Mouse (Mus musculus) neural tube, embryonic 12.5 days (tissue): ENCODE data around the gene Nav3. TPM values are rescaled to one million over a fixed set of nuclear protein-coding genes. Genes with fewer than 3 reads are reported as not detected.
"Not testable (repeated sequence)": the region's sequence is repeated elsewhere in the genome, so short reads cannot be mapped to it uniquely, and the experiment has no call there.

Source experiments
- ATAC-seq: fragments of 200-750 bp; cut with Nextera tagmentation; 2 replicates; pipeline ENCODE4 v1.8.0; 2017; ENCODE audit warnings: low read depth, mild to moderate bottlenecking, moderate TSS enrichment, moderate library complexity; ENCODE audit not compliant: low FRiP score
- H3K27ac ChIP-seq: fragments of 300-500 bp; sonication (generic); 2 replicates; pipeline ENCODE4 v1.5.1; 2016
- H3K27me3 ChIP-seq: fragments of 300-500 bp; sonication (generic); replicated peaks from 2 replicates; pipeline ENCODE4 v1.6.1; 2016; ENCODE audit warnings: mild to moderate bottlenecking
- H3K36me3 ChIP-seq: fragments of 300-500 bp; sonication (generic); 2 replicates; pipeline ENCODE4 v1.6.1; 2016; ENCODE audit warnings: mild to moderate bottlenecking
- H3K4me1 ChIP-seq: fragments of 300-500 bp; sonication (generic); 2 replicates; pipeline ENCODE4 v1.6.1; 2016
- H3K4me2 ChIP-seq: fragments of 300-500 bp; sonication (generic); replicated peaks from 2 replicates; pipeline ENCODE4 v1.6.1; 2016; ENCODE audit warnings: mild to moderate bottlenecking
- H3K4me3 ChIP-seq: fragments of 300-500 bp; sonication (generic); 2 replicates; pipeline ENCODE4 v1.5.1; 2016
- H3K9ac ChIP-seq: fragments of 300-500 bp; sonication (generic); 2 replicates; pipeline ENCODE4 v1.6.1; 2016; ENCODE audit warnings: mild to moderate bottlenecking
- H3K9me3 ChIP-seq: fragments of 300-500 bp; sonication (generic); 2 replicates; pipeline ENCODE4 v1.6.1; 2016; ENCODE audit warnings: mild to moderate bottlenecking
- WGBS: fragments of 180-500 bp; shearing (Covaris S2); methylation state at CpG from one replicate; pipeline ENCODE4 v1.1.7; 2016; 5-methylcytosine and 5-hydroxymethylcytosine counted together
- polyA plus RNA-seq: library from polyadenylated mRNA; unstranded; fragments of >200 nt; fragmentation: Nextera tagmentation; extraction: Ambion mirVana; gene quantifications from 2 replicates; pipeline ENCODE4 v1.2.1, GENCODE M21; 2016

The Nav3 gene
- polyA plus RNA-seq, 1 experiment from 2014 or later, result 19.5 TPM

DNA sequence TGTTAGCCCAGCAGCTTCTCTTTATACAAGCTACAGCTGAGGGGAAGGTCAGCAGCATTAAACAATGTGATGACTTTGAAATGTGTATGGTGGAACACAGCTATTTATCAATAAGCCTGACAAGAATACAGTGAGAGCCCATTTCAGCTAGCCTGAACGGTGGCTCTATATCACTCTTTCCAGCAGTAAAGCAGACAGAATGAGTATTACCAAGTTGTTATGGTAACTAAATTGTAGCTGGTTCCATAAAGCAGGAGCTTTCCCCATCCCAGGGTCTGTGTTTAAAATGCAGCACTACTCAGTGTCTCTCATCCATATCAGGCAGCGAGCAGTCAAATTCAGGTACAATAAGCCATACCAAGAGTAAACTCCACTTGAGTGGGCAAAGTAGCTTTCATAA lies 27.0 kb downstream of the Nav3 start:
- no peaks in the 10 kb centered on the region for H3K27me3 ChIP-seq
- no peaks in the 10 kb centered on the region; the same call in 1 of the 2 replicates for H3K36me3 ChIP-seq
- H3K9me3 ChIP-seq, result no peaks in the 10 kb centered on the region
- H3K4me1 ChIP-seq, result peaks cover 16% of the 10 kb centered on the region
- no peak overlapping the region for H3K9ac ChIP-seq
- no peak overlapping the region for H3K4me3 ChIP-seq
- 52% methylated on average over 2 of the region's 2 CpGs for WGBS
- no peak overlapping the region for H3K27ac ChIP-seq
- no peak overlapping the region for H3K4me2 ChIP-seq
- 0 out of 2 replicates have a peak, but pooled peaks have one; percentile 25 for ATAC-seq

DNA sequence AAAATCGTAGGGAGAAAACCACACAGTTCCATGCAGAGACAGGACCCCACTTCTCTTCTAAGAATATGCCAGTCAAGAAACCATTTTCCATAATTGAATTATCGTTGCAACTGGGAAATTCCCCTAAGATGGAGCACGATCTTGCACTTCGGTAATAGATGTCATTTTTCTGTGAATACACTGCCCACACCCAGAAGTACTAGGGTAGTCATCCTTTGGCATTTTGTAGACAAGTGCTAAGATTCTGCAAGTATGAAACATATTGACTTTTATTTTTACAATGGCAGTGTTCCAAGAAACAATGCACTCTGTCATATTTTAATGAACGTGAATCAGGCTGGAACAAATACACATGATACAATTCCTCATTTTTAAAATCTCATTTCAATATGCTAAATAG lies 34.5 kb downstream of the Nav3 start:
- no peak overlapping the region for H3K9ac ChIP-seq
- H3K27ac ChIP-seq, result no peak overlapping the region
- 85% methylated on average over 5 of the region's 5 CpGs for WGBS

DNA sequence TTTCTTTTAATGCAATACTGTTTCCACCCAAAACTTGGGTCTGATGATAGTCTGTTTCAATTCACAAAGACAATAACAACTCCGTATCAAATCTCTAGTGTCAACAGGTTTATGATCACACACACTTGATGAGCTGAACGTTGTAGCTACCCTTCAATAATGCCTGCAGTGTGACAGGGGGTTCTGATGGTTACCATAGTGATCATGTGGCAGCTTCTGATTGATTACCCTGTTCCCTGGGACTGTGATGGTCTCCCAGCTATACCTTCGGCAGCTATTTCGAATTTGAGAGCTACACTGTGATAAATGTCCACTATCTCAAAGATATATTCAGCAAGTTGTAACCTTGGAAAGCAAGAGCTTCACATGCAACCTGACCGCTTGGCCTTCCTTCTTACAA lies 39.0 kb downstream of the Nav3 start:
- Histone ChIP-seq H3K4me2 (no peak overlapping the region), H3K27ac (no peak overlapping the region), H3K4me3 (no peak overlapping the region), H3K27me3 (no peaks in the 10 kb centered on the region), H3K9ac (no peak overlapping the region), H3K9me3 (no peaks in the 10 kb centered on the region), H3K4me1 (peaks cover 13% of the 10 kb centered on the region), H3K36me3 (no peaks in the 10 kb centered on the region)
- peak; percentile 77 for ATAC-seq
- WGBS, result 40% methylated on average over 5 of the region's 5 CpGs

More for the DNA sequence above, 34.5 kb downstream of the Nav3 start:
- H3K4me1 ChIP-seq, result peaks cover 7% of the 10 kb centered on the region
- H3K4me3 ChIP-seq, result no peak overlapping the region
- H3K27me3 ChIP-seq, result no peaks in the 10 kb centered on the region
- ATAC-seq, result no peak
- no peaks in the 10 kb centered on the region; the same call in 1 of the 2 replicates for H3K36me3 ChIP-seq
- H3K4me2 ChIP-seq, result no peak overlapping the region
- no peaks in the 10 kb centered on the region for H3K9me3 ChIP-seq

DNA sequence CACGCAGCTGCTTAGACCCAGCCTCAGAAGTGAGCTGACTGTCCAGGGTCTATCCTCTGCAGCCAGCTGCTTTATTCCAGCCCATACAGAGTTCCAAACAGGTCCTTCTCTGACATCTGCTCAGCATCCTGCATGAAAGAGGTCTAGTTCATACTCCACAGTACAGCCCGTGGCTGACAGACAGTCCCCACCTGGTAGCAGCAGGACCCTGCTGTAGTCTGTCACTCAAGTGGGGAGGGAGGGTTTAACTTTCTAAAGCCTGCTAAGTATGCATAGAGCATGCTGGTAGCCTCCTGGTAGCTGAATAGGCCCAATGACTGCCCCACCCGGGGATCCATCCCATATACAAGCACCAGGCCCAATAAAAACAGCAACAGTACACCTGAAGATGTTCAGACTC lies 40.4 kb downstream of the Nav3 start:
- peaks cover 13% of the 10 kb centered on the region for H3K4me1 ChIP-seq
- H3K4me3 ChIP-seq, result no peak overlapping the region
- H3K9me3 ChIP-seq, result no peaks in the 10 kb centered on the region
- no peaks in the 10 kb centered on the region for H3K27me3 ChIP-seq
- H3K27ac ChIP-seq, result no peak overlapping the region
- 52% methylated on average over 3 of the region's 3 CpGs for WGBS
- H3K9ac ChIP-seq, result no peak overlapping the region
- H3K36me3 ChIP-seq, result no peaks in the 10 kb centered on the region
- no peak overlapping the region for H3K4me2 ChIP-seq
- no peak for ATAC-seq

DNA sequence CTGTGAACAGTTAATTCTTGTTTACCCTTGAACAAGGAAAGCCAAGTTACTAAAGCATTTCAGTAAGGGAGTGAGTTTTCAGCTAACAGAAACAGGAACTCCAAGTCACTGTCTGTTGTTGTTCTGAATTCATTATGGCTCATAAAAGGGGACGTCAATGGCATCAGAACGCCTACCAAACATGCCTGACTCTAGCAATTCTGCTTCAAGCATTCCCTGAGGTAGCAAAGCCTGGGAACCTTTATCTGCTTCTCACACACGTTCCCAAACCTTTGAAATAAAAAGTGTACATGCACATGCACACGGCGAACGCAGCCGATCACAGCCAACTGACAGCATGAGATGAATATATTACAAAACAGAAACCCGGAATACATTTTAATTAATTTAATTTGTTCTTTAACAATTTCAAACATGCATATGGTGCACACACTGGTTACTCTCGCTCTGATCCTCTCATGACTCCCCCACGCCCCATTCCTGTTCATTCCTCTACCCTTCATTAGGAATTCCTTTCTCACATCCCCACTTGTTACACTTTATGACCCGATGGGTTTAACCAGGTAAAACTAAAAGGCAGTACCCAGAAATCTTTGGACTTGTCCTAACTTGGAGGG lies 42.6 kb downstream of the Nav3 start:
- Histone ChIP-seq H3K9ac (no peak overlapping the region), H3K36me3 (no peaks in the 10 kb centered on the region), H3K9me3 (no peaks in the 10 kb centered on the region), H3K4me1 (peaks cover 13% of the 10 kb centered on the region), H3K4me2 (no peak overlapping the region), H3K27ac (no peak overlapping the region), H3K4me3 (no peak overlapping the region), H3K27me3 (no peaks in the 10 kb centered on the region)
- no peak for ATAC-seq
- 77% methylated on average over 11 of the region's 11 CpGs for WGBS

DNA sequence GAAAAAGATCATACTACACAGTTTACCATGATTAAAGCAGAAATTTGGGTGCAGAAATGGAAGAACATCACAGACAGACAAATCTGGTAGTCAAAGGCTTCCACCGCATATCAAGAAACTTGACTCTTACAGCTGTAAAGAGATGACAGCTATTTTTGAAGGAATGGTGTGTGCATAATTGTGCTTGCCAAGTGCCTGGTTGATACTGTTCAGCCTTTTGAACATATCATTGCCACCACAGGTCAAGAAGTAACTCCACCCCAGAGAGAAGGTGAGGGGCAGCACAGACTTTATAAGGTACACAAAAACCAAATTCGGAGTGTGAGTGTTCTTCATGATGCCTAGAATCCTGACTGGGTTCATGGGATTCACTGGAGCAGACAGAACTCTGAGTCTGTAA lies 53.1 kb downstream of the Nav3 start:
- Histone ChIP-seq H3K4me2 (no peak overlapping the region), H3K9ac (no peak overlapping the region), H3K27me3 (no peaks in the 10 kb centered on the region), H3K4me3 (no peak overlapping the region), H3K27ac (no peak overlapping the region), H3K9me3 (no peaks in the 10 kb centered on the region), H3K4me1 (no peaks in the 10 kb centered on the region), H3K36me3 (no peaks in the 10 kb centered on the region)
- 95% methylated on average over 2 of the region's 2 CpGs for WGBS
- no peak for ATAC-seq

DNA sequence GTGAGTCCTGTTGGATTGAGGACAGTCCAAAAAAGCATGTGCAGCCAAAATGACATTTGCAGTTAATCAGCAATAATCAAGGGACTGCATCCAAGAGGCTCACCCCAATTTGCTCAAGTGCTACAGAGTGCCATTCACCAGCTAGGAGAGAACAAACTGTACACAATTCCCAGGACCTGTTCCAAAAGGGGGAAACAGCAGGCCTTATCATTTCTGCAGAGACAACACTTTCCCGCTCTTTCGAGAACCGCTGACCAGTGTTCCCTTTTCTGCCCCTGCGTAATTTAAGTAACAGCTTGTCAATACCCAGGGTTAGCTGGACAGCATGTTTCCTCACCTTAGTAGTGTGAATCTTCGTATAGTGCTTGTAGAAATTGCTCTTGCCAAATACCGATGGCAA lies 55.4 kb downstream of the Nav3 start:
- H3K27ac ChIP-seq, result no peak overlapping the region
- H3K36me3 ChIP-seq, result no peaks in the 10 kb centered on the region
- ATAC-seq, result no peak
- 91% methylated on average over 6 of the region's 6 CpGs for WGBS
- no peaks in the 10 kb centered on the region for H3K4me1 ChIP-seq
- no peak overlapping the region for H3K4me3 ChIP-seq
- no peaks in the 10 kb centered on the region for H3K9me3 ChIP-seq
- no peak overlapping the region for H3K4me2 ChIP-seq
- H3K27me3 ChIP-seq, result no peaks in the 10 kb centered on the region
- no peak overlapping the region for H3K9ac ChIP-seq

DNA sequence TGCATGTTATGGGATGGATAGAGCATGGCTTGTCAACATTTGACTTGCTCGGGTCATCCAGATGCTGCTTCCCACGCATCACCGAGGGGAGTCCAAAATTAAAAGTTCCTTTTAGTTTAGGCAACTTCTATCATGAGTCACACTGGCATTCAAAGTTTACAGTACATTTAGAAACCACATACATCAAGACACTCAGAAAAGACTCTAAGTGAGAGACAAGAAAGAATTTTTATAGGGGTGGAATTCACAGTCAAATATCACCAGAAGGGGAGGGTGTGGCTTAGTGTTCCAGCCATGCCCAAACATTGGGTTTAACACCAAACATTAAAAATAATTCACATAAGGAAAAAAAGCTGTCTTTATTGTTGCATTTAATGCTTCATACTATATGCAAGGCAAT lies 57.4 kb downstream of the Nav3 start:
- Histone ChIP-seq H3K4me3 (no peak overlapping the region), H3K27me3 (no peaks in the 10 kb centered on the region), H3K9ac (no peak overlapping the region), H3K36me3 (no peaks in the 10 kb centered on the region), H3K4me2 (no peak overlapping the region), H3K9me3 (no peaks in the 10 kb centered on the region), H3K4me1 (no peaks in the 10 kb centered on the region), H3K27ac (no peak overlapping the region)
- 96% methylated on average over 3 of the region's 3 CpGs for WGBS
- no peak for ATAC-seq

DNA sequence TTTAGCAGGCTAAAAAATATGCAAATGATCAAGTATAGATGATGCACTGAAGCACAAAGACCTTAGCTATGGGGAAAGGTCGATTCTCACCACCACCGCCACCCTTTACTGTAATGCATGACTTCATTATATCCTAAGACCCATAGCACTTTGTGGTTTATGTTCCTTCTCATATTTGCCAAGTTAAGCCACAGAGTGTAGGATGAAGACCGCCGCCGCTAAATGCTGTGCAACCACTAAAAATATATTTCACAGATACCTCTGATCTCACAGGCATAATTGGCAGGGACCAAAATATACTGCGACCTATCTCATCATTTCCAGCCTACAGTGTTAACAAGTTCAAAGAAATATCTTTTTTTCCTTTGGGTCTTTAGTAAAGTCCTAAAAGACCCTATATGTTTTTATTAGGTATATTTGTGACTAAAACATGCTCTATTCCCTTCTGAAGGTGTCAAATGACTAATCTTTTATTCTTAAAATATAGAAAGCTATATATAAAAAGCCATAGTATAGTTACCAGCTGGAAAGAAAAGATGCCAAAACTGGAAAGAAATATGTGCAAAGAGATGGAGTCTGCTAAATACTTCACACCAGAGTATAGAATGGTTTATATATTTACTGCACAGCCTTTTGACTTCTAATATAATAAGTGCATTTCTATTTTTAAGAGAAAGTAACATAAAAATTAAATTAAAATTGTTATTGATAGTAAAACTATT lies 69.4 kb downstream of the Nav3 start:
- Histone ChIP-seq H3K4me3 (no peak overlapping the region), H3K36me3 (no peaks in the 10 kb centered on the region), H3K9me3 (no peaks in the 10 kb centered on the region), H3K4me2 (no peak overlapping the region), H3K27me3 (no peaks in the 10 kb centered on the region), H3K9ac (no peak overlapping the region), H3K27ac (no peak overlapping the region), H3K4me1 (peaks cover 5% of the 10 kb centered on the region; the same call in 1 of the 2 replicates)
- WGBS, result 95% methylated on average over 6 of the region's 6 CpGs
- ATAC-seq, result no peak

DNA sequence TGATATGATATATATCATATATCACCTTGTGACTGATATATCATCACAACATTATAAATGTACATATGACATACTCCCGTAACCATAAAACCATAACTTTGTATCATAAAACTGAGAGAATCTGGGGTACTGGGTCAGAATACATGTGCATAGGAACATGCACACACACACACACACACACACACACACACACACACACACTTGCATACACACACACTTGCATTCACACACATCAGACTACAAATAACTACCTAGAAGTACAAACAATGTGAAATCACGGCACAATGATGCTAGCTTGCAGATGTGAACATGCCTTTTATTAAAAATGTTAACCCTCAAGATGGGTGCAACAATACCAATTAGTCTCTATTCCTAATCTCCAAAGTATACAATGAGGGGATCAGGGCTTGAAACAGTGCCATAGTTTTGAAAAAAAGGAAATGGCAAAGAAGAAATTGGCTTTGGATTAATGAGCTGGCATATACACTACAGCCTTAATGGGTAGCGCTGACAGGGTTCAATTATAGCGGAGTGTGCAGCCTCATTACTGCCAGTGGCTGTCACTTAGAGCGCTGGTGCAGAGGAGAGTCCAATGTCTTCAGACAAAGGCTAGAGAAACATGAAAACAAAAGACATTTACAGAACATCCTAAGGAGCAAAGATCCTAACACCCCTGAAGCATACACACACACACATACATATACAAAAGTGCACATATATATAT lies 72.3 kb downstream of the Nav3 start:
- not testable (repeated sequence) for H3K9ac ChIP-seq, H3K27me3 ChIP-seq, H3K4me2 ChIP-seq, H3K4me3 ChIP-seq, H3K36me3 ChIP-seq, H3K27ac ChIP-seq, H3K9me3 ChIP-seq, H3K4me1 ChIP-seq
- peak; percentile 72 for ATAC-seq
- WGBS, result 69% methylated on average over 5 of the region's 5 CpGs

DNA sequence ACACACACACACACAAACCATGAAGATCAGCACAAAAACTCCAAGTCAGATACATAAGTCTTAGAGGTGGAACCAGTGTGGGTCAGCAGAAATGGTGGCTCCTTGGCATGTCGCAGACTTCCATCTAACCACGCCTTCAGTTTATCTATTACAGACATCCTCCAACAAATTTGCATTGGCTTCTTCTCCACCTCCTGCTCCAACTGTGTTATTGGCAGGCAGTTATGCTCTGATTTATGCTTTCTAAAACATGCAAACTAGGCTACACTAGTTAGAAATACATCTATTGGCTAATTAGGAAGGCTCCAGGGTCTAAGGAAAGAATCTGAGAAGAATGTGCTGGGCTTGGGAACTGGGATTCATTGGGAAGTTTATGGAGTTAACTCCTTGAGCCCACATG lies 75.2 kb downstream of the Nav3 start:
- H3K9me3 ChIP-seq, result no peaks in the 10 kb centered on the region
- no peaks in the 10 kb centered on the region for H3K4me1 ChIP-seq
- no peaks in the 10 kb centered on the region for H3K27me3 ChIP-seq
- no peak overlapping the region for H3K9ac ChIP-seq
- no peak overlapping the region for H3K27ac ChIP-seq
- WGBS, result 97% methylated on average over 2 of the region's 2 CpGs
- no peak overlapping the region for H3K4me3 ChIP-seq
- no peaks in the 10 kb centered on the region for H3K36me3 ChIP-seq
- H3K4me2 ChIP-seq, result no peak overlapping the region
- ATAC-seq, result no peak

DNA sequence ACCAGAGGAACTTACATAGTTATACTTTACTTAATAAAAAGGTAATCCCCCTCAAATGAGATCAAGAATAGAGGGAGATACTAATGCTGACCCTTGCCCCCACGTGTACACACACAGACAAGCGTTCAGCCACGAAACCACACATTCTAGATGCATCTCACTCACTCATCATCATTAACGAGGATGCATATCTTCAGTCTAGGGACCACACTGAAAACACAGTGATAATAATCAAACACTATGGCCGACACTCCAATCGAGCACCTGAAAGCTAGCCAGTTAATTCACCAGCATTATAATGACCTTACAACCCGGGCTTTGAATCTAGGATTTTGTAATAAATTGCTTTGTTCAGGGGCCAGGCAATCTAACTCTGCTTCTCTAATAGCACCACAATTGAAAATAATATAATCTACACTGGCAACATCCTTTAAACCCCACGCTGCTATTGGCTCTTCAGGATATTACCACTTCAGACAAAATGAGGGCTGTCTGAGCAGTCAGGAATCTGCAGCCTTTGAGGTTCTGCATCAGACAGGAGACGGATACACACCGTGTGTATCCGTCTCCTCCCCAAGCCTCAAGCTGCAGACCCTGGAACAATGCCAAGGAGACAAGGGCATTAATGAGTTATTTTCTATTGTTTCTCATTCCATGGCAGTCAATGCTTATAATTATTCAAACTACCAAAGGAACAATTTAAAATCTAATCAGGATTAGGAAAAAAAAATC lies 83.1 kb downstream of the Nav3 start:
- Histone ChIP-seq H3K4me1 (no peaks in the 10 kb centered on the region), H3K36me3 (no peaks in the 10 kb centered on the region), H3K4me3 (no peak overlapping the region), H3K4me2 (no peak overlapping the region), H3K27ac (0 out of 2 replicates have a peak overlapping the region, but pooled peaks have one; percentile 32), H3K9me3 (no peaks in the 10 kb centered on the region), H3K27me3 (no peaks in the 10 kb centered on the region), H3K9ac (no peak overlapping the region)
- WGBS, result 54% methylated on average over 11 of the region's 11 CpGs
- ATAC-seq, result peak; percentile 74; the same call in 1 of the 2 replicates
